In genomic region chr14:124674536-124675141, GRCm38 (mm10) we compare ENCODE assay signal across 9 mouse cellular contexts. TPM values are rescaled to one million over a fixed set of nuclear protein-coding genes. Genes with fewer than 3 reads are reported as not detected.
DNase-seq lines count a peak whose midpoint lies in the region; ATAC-seq and TF ChIP-seq lines count a peak whose summit lies in the region.
"Had no signal": no experiment of that assay in that cellular context is flagged by ENCODE, and none has a peak within 500 bp of the region (broad histone marks: within the 10 kb centered on the region; RNA-seq: fewer than 3 reads in every experiment).

No protein-coding gene starts in this region.

- no peak overlapping the region for H3K27ac ChIP-seq in lung, embryonic 14.5 days (ENCODE audit: low read depth)
- no peak overlapping the region for H3K27ac ChIP-seq in intestine, embryonic 15.5 days
- H3K27ac ChIP-seq in olfactory bulb, adult 2 months (ENCODE audit: insufficient read depth, low read depth, low read length), result no peak overlapping the region

- H3K27me3 ChIP-seq in lung, embryonic 14.5 days (ENCODE audit: insufficient read depth, low read length), result peaks cover 19% of the 10 kb centered on the region
- 0 out of 2 replicates have a peak, but pooled peaks cover 5% of the 10 kb centered on the region for H3K27me3 ChIP-seq in intestine, embryonic 15.5 days (replicated peaks)

- no peaks in the 10 kb centered on the region for H3K36me3 ChIP-seq in lung, embryonic 14.5 days (ENCODE audit: insufficient read depth)
- no peaks in the 10 kb centered on the region for H3K36me3 ChIP-seq in intestine, embryonic 15.5 days

- H3K9ac ChIP-seq in lung, embryonic 14.5 days, result no peak overlapping the region
- no peak overlapping the region for H3K9ac ChIP-seq in intestine, embryonic 15.5 days

- H3K4me3 ChIP-seq in lung, embryonic 14.5 days (ENCODE audit: low read depth, low read length), result peak overlapping the region; percentile 26
- H3K4me3 ChIP-seq in intestine, embryonic 15.5 days (replicated peaks), result peak overlapping the region; percentile 38
- H3K4me3 ChIP-seq in olfactory bulb, adult 2 months (ENCODE audit: insufficient read depth, low read depth, low read length), result peak overlapping the region; percentile 72

- H3K4me1 ChIP-seq in lung, embryonic 14.5 days (ENCODE audit: insufficient read depth), result no peaks in the 10 kb centered on the region
- H3K4me1 ChIP-seq in intestine, embryonic 15.5 days (replicated peaks), result peaks cover 16% of the 10 kb centered on the region; the same call in 1 of the 2 replicates
- H3K4me1 ChIP-seq in olfactory bulb, adult 2 months (ENCODE audit: control insufficient read depth, insufficient read depth, low read length), result peaks cover 6% of the 10 kb centered on the region

- WGBS in lung, embryonic 14.5 days, result 38% methylated on average over 8 of the region's 8 CpGs
- WGBS in intestine, embryonic 15.5 days, result 44% methylated on average over 8 of the region's 8 CpGs
- WGBS in olfactory bulb, adult 2 months, result 22% methylated on average over 8 of the region's 8 CpGs

- no peak for TF ChIP-seq CTCF in lung, embryonic 14.5 days (IDR thresholded peaks at IDR 0.05; ENCODE audit: low read depth)
- no peak for TF ChIP-seq CTCF in olfactory bulb, adult 2 months (IDR thresholded peaks at IDR 0.05; ENCODE audit: insufficient read depth, low read depth, low read length)

- ATAC-seq in lung, embryonic 14.5 days (ENCODE audit: insufficient read depth), result 0 out of 2 replicates have a peak, but pooled peaks have one; percentile 6
- peak; percentile 35 for ATAC-seq in intestine, embryonic 15.5 days

- DNase-seq in lung, embryonic 14.5 days, result no peak
- no peak for DNase-seq in lung, postnatal 25 days (ENCODE audit: low spot score)
- peak; percentile 9 for DNase-seq in embryo, embryonic 9.5 days (ENCODE audit: extremely low spot score)
- no peak for DNase-seq in testis, postnatal 10 days (ENCODE audit: low spot score)
- no peak for DNase-seq in kidney, postnatal 4 days
- DNase-seq in layer of hippocampus, postnatal 36 days, result no peak
- DNase-seq: kidney, postnatal 10 days had no signal

- TF ChIP-seq POLR2A in olfactory bulb, adult 2 months (IDR thresholded peaks at IDR 0.05; ENCODE audit: insufficient read depth, low read depth, low read length), result no peak

- peak overlapping the region; percentile 56 for H3K4me2 ChIP-seq in lung, embryonic 14.5 days
- peak overlapping the region; percentile 85 for H3K4me2 ChIP-seq in intestine, embryonic 15.5 days (replicated peaks)

- H3K9me3 ChIP-seq in lung, embryonic 14.5 days (ENCODE audit: low read depth, low read length), result no peaks in the 10 kb centered on the region
- no peaks in the 10 kb centered on the region for H3K9me3 ChIP-seq in intestine, embryonic 15.5 days

RNA-seq across cellular contexts. Expression of gene Fgf14, which starts 2.3 kb away (rescaled TPM):
- 0.18 and 0.22 TPM in 2 replicates for polyA plus RNA-seq in lung, embryonic 14.5 days (2014; fragmentation: Nextera tagmentation; extraction: Ambion mirVana)
- polyA plus RNA-seq in intestine, embryonic 15.5 days (2015; fragmentation: Nextera tagmentation; extraction: Ambion mirVana), result 1.0 and 1.2 TPM in 2 replicates
- not detected in 2 replicates for polyA plus RNA-seq in olfactory bulb, adult 2 months (2012; ENCODE audit: insufficient read depth, insufficient read length, low replicate concordance, missing spikeins)
- 10 to 100 TPM; 37.6 to 38.2 TPM for total RNA-seq in layer of hippocampus, postnatal 36 days (2021)
